Mouse (Mus musculus): ENCODE measurements around the gene Map2k2. TPM values are rescaled to one million over a fixed set of nuclear protein-coding genes. Genes with fewer than 3 reads are reported as not detected.

Map2k2 gene
- polyA plus RNA-seq, 1 experiment from 2014 or later, result 258 TPM

DNA sequence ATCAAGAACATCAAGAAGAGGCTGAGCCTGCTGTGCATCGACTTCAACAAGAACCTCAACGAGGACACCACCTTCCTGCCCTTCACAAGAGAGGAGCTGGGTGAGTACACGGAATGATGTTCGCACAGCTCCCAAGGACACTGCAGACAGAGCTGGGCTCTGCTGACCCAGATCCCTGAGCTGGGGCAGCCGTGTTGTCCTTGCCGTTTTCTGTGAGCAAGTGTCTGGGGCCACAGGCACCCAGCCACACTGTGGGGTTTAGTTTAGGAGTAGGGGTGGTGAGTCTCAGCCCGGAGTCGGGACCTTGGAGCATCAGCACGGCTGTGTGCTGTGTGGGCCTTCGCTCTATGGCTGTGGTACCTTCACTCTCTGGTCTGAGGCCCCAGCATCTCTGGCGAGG, 27.8 kb upstream of the Map2k2 start:
- no peaks in the 10 kb centered on the region for H3K9me3 ChIP-seq
- 94% methylated on average over 11 of the region's 11 CpGs for WGBS
- H3K36me3 ChIP-seq (replicated peaks), result peaks cover 77% of the 10 kb centered on the region

GRCm38 (mm10) chr10:81080008-81080655, 25.6 kb upstream of the Map2k2 start:
- Histone ChIP-seq H3K4me3 (no peak overlapping the region), H3K27me3 (replicated peaks) (no peaks in the 10 kb centered on the region), H3K4me2 (no peak overlapping the region), H3K9ac (no peak overlapping the region), H3K4me1 (no peaks in the 10 kb centered on the region), H3K9me3 (no peaks in the 10 kb centered on the region), H3K36me3 (replicated peaks) (peaks cover 60% of the 10 kb centered on the region), H3K27ac (no peak overlapping the region)
- no peak for ATAC-seq (replicated peaks)
- 95% methylated on average over 31 of the region's 31 CpGs for WGBS

More for the DNA sequence above, 27.8 kb upstream of the Map2k2 start:
- ATAC-seq (replicated peaks), result no peak
- H3K27ac ChIP-seq, result no peak overlapping the region
- no peak overlapping the region for H3K4me3 ChIP-seq
- no peak overlapping the region for H3K9ac ChIP-seq
- H3K27me3 ChIP-seq (replicated peaks), result no peaks in the 10 kb centered on the region
- H3K4me2 ChIP-seq, result no peak overlapping the region
- H3K4me1 ChIP-seq, result no peaks in the 10 kb centered on the region

- 78% methylated on average over 7 of the region's 7 CpGs for WGBS
- peaks cover 47% of the 10 kb centered on the region for H3K36me3 ChIP-seq (replicated peaks)
- peak; percentile 45 for ATAC-seq (replicated peaks)
These were observed 23.4 kb upstream of the Map2k2 start for GRCm38 (mm10) chr10:81082168-81082960.

DNA sequence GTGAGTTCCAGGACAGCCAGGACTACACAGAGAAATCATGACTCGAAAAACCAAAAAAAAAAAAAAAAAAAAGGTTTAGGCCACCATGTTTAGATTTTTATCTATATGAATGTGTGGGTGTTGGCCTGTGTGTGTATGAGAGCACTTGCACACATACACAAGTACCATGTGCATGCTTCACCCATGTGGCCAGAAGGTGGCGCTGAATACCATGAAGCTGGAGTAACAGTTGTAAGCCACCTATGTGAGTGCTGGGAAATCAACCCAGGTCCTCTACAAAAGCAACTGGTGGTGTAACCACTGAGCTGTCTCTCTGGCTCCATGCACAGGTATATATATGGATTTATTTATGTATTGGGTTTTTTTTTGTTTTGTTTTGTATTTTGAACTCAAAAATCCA, 18.7 kb upstream of the Map2k2 start:
- H3K4me1 ChIP-seq, result no peaks in the 10 kb centered on the region
- peaks cover 4% of the 10 kb centered on the region; the same call in 1 of the 2 replicates for H3K36me3 ChIP-seq (replicated peaks)
- no peaks in the 10 kb centered on the region for H3K9me3 ChIP-seq
- no peak for ATAC-seq (replicated peaks)
- no peak overlapping the region for H3K4me3 ChIP-seq
- WGBS, result 58% methylated on average over 2 of the region's 2 CpGs
- H3K4me2 ChIP-seq, result no peak overlapping the region
- H3K27ac ChIP-seq, result no peak overlapping the region
- H3K27me3 ChIP-seq (replicated peaks), result no peaks in the 10 kb centered on the region; the same call in 1 of the 2 replicates
- H3K9ac ChIP-seq, result no peak overlapping the region

More at GRCm38 (mm10) chr10:81082168-81082960, 23.4 kb upstream of the Map2k2 start:
- Histone ChIP-seq H3K27me3 (replicated peaks) (no peaks in the 10 kb centered on the region), H3K4me3 (no peak overlapping the region), H3K4me1 (no peaks in the 10 kb centered on the region), H3K27ac (no peak overlapping the region), H3K9me3 (no peaks in the 10 kb centered on the region), H3K4me2 (no peak overlapping the region), H3K9ac (no peak overlapping the region)

DNA sequence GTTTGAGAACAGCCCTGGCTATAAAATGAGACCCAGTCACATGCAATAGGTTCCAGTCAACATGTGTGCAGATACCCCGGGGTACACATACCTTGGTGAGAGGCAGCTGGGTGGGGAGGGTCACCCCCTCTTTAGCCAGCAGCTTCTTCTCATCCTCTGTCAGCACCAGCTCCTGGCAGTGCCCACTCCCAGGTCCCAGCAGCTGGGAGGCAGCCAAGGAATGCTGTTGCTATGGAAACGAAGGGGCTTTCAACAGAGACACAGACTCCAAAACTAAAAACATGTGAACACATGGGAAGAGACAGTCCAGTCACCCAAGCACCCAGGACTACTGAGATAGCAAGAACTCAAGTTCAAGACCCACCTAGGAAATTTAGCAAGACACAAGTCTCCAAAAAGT, 16.5 kb upstream of the Map2k2 start:
- peaks cover 2% of the 10 kb centered on the region; the same call in 1 of the 2 replicates for H3K27me3 ChIP-seq (replicated peaks)
- no peaks in the 10 kb centered on the region for H3K9me3 ChIP-seq

GRCm38 (mm10) chr10:81090621-81091020, 15.1 kb upstream of the Map2k2 start:
- 79% methylated on average over 7 of the region's 7 CpGs for WGBS
- no peak for ATAC-seq (replicated peaks)
- Histone ChIP-seq H3K4me1 (no peaks in the 10 kb centered on the region), H3K27me3 (replicated peaks) (peaks cover 2% of the 10 kb centered on the region; the same call in 1 of the 2 replicates), H3K4me2 (no peak overlapping the region), H3K36me3 (replicated peaks) (no peaks in the 10 kb centered on the region), H3K27ac (no peak overlapping the region), H3K9ac (no peak overlapping the region), H3K4me3 (no peak overlapping the region), H3K9me3 (no peaks in the 10 kb centered on the region)

More for the DNA sequence above, 16.5 kb upstream of the Map2k2 start:
- Histone ChIP-seq H3K27ac (no peak overlapping the region), H3K36me3 (replicated peaks) (no peaks in the 10 kb centered on the region), H3K4me1 (no peaks in the 10 kb centered on the region), H3K9ac (no peak overlapping the region), H3K4me2 (no peak overlapping the region), H3K4me3 (no peak overlapping the region)
- 56% methylated on average over 2 of the region's 2 CpGs for WGBS
- 0 out of 2 replicates have a peak, but pooled peaks have one; percentile 43 for ATAC-seq (replicated peaks)

GRCm38 (mm10) chr10:81092465-81093250, 13.1 kb upstream of the Map2k2 start:
- H3K4me1 ChIP-seq, result no peaks in the 10 kb centered on the region
- no peak overlapping the region for H3K27ac ChIP-seq
- no peak for ATAC-seq (replicated peaks)
- H3K27me3 ChIP-seq (replicated peaks), result peaks cover 2% of the 10 kb centered on the region; the same call in 1 of the 2 replicates
- H3K9ac ChIP-seq, result no peak overlapping the region
- H3K9me3 ChIP-seq, result no peaks in the 10 kb centered on the region
- no peak overlapping the region for H3K4me2 ChIP-seq
- H3K4me3 ChIP-seq, result no peak overlapping the region
- 58% methylated on average over 22 of the region's 22 CpGs for WGBS
- no peaks in the 10 kb centered on the region for H3K36me3 ChIP-seq (replicated peaks)

DNA sequence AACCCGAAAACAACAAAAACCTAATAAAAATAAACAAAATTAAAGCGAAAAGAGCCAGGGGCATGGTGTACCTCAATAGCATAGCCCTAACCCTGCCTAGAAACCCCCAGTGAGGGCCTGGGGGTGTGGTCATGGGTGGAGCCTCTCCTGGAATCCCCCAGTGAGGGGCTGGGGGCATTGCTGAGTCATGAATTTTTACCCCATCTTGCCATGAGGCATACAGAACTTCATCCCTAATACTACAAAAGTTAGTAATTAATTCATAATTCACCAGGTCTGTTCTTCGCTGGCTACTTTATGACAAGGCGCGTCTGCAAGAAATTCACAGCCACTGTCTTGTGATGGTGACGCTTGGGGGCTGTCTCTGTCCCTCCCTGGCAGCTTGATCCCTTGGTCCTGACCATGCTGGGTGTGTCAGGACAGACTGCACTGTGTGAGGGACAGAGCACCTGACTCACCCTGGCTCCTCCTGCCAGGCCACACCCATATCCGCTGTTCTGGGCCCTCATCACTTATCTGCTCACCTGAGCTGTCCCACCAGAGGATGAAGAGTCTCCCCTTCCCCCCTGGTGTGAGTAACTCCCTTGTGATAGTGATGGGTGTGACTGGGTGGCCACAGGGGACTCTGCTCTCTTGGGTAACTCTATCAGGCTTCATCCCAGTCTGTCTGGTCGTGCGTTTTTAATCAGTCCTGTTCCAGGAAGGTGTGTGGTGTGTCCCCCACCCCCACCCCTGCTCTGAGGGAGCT, 10.6 kb upstream of the Map2k2 start:
- Histone ChIP-seq H3K9me3 (no peaks in the 10 kb centered on the region), H3K27me3 (replicated peaks) (peaks cover 2% of the 10 kb centered on the region; the same call in 1 of the 2 replicates), H3K4me1 (no peaks in the 10 kb centered on the region), H3K27ac (no peak overlapping the region), H3K36me3 (replicated peaks) (no peaks in the 10 kb centered on the region), H3K9ac (no peak overlapping the region), H3K4me3 (no peak overlapping the region), H3K4me2 (no peak overlapping the region)
- no peak for ATAC-seq (replicated peaks)
- WGBS, result 70% methylated on average over 9 of the region's 9 CpGs

- Histone ChIP-seq H3K9ac (peak overlapping the region; percentile 96), H3K4me1 (peaks cover 28% of the 10 kb centered on the region), H3K27me3 (replicated peaks) (no peaks in the 10 kb centered on the region), H3K36me3 (replicated peaks) (peaks cover 29% of the 10 kb centered on the region), H3K9me3 (no peaks in the 10 kb centered on the region), H3K4me2 (peak overlapping the region; percentile 79), H3K4me3 (peak overlapping the region; percentile 64), H3K27ac (peak overlapping the region; percentile 99)
- peak; percentile 81 for ATAC-seq (replicated peaks)
- 1% methylated on average over 35 of the region's 35 CpGs for WGBS
These were observed 502 bp downstream of the Map2k2 start for GRCm38 (mm10) chr10:81106113-81106721.

DNA sequence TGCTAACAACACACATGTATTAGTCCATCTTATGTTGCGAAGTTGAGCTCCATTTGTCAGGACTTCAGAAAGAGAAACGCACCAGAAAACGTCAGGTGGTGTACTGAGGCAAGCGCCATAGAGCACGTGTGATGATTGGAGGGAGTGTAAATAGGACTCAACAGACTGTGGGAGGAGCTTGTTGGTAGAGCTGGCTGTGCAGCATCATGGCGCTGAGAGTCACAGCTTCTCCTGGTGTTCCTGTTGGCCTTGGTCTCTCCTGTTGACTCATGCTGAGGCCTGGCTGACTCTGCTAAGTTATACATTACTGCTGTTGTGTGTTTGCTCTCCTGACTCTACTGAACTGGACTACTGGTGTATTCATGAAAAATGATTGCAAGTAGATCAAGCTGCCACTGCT, 7.2 kb downstream of the Map2k2 start:
- H3K4me2 ChIP-seq, result no peak overlapping the region
- 0 out of 2 replicates have a peak, but pooled peaks cover 7% of the 10 kb centered on the region for H3K4me1 ChIP-seq
- H3K9me3 ChIP-seq, result no peaks in the 10 kb centered on the region
- peaks cover 70% of the 10 kb centered on the region for H3K36me3 ChIP-seq (replicated peaks)
- no peaks in the 10 kb centered on the region for H3K27me3 ChIP-seq (replicated peaks)
- WGBS, result 94% methylated on average over 6 of the region's 6 CpGs
- H3K4me3 ChIP-seq, result no peak overlapping the region
- ATAC-seq (replicated peaks), result no peak
- H3K9ac ChIP-seq, result no peak overlapping the region
- no peak overlapping the region for H3K27ac ChIP-seq

- 95% methylated on average over 10 of the region's 10 CpGs for WGBS
- H3K36me3 ChIP-seq (replicated peaks), result peaks cover 76% of the 10 kb centered on the region
- ATAC-seq (replicated peaks), result no peak
These were observed 13.9 kb downstream of the Map2k2 start for GRCm38 (mm10) chr10:81119625-81120024.

More at GRCm38 (mm10) chr10:81119625-81120024, 13.9 kb downstream of the Map2k2 start:
- Histone ChIP-seq H3K27me3 (replicated peaks) (no peaks in the 10 kb centered on the region), H3K4me1 (no peaks in the 10 kb centered on the region), H3K9me3 (no peaks in the 10 kb centered on the region), H3K4me2 (no peak overlapping the region), H3K27ac (no peak overlapping the region), H3K4me3 (no peak overlapping the region), H3K9ac (no peak overlapping the region)
